Mouse (Mus musculus): ENCODE measurements around the gene Taok2.

Gene Taok2

DNA sequence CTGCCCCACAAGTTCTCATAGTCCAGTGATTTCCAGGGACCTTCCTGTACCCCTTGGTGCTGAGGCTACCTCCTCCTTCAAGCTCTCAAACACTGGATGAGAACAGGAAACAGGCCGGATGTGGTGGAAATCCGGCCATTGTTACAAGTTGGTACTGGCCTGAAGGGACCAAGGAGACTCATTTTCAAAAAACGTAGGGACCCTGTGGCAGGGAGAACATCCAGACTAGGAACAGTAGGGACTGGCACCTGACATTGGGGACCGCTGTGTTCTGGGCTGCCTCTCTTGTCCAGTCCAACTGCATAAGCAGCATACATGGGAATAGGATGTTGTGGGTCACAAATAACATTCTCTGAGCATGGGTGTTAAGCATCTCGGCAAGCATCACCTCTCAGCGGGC, 3.5 kb downstream of the Taok2 start:
- ATAC-seq (ENCODE audit: insufficient number of reproducible peaks, low FRiP score, low TSS enrichment) = no peak

GRCm38 (mm10) chr7:126877239-126877638, 7.3 kb downstream of the Taok2 start:
- ATAC-seq (ENCODE audit: insufficient number of reproducible peaks, low FRiP score, low TSS enrichment) = no peak

DNA sequence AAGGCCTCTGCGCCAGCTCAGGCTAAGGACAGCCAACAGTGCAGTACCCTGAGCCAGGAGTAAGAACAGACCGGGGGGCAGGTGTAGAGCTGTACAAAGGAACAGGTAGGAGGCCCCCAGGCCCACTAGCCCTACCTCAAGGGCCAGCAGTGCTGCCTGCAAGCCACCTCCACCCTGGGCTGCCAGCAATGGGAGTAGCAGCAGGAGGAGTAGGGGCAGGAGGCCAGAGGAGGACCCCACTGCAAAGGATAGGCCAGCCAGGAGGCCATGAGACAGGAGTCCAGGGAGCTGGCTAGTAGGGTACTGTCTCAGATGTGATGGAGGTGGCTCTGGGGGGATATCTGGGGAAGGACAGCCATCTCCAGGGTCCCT, 14.0 kb downstream of the Taok2 start:
- no peak for ATAC-seq (ENCODE audit: insufficient number of reproducible peaks, low FRiP score, low TSS enrichment)

DNA sequence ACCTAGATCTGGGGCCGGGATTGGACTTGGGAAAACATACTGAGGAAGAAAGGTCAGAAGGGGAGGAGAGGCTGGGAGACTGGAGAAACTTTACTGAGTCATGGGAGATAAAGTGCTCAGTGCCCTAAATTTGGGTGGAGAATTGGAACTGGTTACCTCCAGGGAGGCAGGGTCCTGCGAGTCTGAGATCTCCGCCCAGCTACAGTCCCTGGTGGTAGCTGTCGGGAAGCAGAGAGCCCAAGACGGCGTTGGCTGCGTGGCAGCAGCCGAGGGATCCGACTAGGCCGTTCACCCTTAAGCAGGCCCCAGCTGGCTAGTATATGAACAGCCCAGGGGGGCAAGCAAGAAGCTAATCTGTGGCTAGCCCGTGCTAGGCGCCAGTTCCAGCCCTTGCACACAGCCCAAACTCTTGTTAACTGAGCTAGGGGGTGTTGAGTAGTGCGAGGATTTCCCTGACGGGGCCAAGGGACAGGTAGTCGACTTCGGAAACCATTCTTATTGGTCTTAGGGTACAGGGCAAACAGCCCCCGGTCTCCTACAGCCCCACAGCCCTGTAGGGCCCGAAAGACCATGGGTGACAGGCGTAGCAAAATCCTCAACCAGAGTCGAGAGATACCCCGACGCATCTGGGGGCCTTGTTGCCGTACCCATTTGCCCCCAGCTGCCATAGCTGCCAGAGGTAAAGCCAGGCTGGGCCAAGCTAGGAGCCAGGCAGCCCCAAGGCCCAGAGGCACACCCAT, 14.6 kb downstream of the Taok2 start:
- no peak for ATAC-seq (ENCODE audit: insufficient number of reproducible peaks, low FRiP score, low TSS enrichment)

DNA sequence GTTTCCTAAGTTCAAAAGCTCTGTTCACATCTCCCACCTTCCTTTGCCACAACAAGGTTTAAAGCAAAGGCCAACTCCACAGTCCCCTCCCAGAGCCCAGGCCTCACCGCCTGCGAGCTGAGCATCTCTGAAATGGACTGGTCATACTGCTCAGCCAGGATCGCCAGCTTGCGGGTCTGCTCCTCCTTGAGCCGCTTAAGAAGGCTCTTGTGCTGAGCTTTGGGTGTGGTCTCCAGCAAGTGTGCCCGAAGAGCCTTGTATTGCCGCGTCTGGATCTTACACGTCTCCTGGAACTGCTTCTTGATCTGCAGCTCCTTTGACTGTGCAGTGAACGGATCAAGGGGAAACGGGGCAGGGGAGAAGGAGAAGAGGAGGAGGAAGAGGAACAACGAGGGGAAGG, 16.5 kb downstream of the Taok2 start:
- no peak for ATAC-seq (ENCODE audit: insufficient number of reproducible peaks, low FRiP score, low TSS enrichment)

- no peak for ATAC-seq (ENCODE audit: insufficient number of reproducible peaks, low FRiP score, low TSS enrichment)
Observed at GRCm38 (mm10) chr7:126867534-126867933, 17.0 kb downstream of the Taok2 start.

DNA sequence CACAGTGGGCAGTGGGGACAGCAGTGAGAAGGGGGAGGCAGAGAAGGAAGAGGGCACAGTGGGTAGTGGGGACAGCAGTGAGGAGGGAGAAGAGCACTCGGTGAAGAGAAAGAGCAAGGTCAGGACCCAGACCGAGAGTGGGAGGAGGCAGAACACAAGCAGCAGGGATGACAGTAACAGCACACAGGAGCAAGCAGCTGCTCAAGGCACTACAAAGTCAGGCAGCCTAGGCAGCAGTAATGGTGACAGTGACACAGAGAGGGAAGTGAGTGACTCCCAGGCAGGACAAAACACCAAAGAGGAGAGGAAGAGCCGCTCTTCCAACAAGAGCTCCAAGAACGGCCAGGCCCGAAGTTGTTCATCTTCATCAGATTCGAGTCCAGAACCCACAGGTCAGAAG, 20.7 kb downstream of the Taok2 start:
- ATAC-seq (ENCODE audit: insufficient number of reproducible peaks, low FRiP score, low TSS enrichment) = no peak

- peak; percentile 65; the same call in 1 of the 2 replicates for ATAC-seq (ENCODE audit: insufficient number of reproducible peaks, low FRiP score, low TSS enrichment)
Observed at GRCm38 (mm10) chr7:126862147-126862784, 22.2 kb downstream of the Taok2 start, which contains the start of gene Ino80e. Ino80e (minus strand) TSS chr7:126862377.

DNA sequence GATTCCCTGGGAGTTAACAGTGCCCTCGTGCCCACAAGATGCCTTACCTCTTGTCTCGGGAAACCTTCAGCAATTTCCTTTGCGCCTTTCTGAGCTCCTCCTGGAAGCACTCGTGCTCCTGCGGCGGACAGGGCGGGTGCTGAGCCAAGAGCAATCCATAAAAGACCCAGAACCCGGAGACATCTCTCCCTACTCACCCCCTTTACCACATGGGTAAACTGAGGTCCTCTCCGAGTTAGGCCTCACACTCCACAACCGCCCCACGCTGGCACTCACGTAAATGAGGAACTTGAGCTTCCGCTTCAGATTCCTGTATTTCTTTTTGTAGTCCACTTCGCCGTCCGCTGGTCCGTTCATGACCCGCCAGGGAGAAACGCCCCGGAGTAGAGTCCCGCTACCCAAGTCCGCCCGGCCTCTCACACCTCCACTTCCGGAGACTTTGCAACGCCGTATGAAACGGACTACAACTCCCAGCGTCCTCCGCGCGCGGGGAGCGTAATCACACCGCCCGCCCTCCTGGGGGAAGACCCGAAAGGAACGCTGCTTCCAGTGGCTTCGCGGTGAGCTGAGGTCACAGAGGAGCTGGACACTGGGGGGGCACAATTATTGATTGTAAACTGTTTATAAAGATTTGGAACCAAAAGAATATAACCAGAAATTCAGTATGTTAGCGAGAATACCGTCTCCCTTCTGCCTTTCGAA, 22.9 kb downstream of the Taok2 start, which contains the start of gene Hirip3:
TSS of gene Hirip3 (plus strand) at position 544 of the 702 bp plus-strand sequence.
- ATAC-seq (ENCODE audit: insufficient number of reproducible peaks, low FRiP score, low TSS enrichment) = peak; percentile 79; the same call in 1 of the 2 replicates

DNA sequence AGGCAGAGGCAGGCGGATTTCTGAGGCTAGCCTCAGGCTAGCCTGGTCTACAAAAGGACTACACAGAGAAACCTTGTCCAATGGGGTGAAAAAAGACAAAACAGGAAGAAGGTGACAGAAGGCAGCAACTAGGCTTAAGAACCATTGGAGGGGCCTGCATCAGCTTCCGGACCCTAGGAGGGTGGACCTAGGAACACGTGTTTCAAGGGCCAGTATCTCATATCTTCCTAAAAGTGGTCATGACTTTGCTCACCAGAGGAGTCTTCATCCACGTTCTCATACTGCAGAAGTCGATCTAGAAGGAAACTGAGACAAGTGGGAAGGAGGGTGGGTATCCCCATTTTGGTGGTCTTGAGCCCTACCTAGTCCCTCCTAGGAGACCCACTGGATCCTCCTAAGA, 23.5 kb downstream of the Taok2 start:
- no peak for ATAC-seq (ENCODE audit: insufficient number of reproducible peaks, low FRiP score, low TSS enrichment)

DNA sequence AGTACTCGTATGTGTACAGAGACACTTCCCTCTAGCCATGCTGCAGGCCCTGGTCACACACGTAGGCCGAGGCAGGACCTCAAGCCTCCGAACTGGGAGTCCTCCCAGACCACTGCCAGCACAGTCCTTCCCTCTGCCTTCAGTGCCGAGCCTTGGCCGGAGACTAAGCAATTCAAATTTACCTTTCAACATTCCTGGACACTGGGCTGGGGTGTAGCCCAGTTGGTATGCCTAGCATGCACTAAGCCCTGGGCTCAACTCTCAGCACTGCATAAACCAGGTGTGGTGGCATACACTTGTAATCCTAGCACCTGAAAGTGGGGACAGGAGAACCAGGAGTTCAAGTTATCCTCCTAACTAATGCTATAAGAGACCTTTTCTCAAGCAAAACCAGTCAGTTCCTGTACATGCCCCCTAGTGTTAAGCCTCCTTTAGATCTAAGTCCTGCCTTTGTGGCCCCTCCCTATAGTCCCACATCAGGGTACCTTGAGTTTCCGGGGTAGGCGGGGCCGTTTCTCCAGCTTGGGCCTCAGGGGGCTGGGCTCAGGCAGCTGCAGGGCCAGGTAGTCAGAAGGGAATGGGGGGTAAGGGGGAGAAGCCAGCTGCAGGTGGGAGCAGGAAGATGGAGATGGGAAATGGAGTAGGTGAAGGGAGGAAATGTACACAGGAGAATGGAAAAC, 27.6 kb downstream of the Taok2 start:
- ATAC-seq (ENCODE audit: insufficient number of reproducible peaks, low FRiP score, low TSS enrichment) = no peak

DNA sequence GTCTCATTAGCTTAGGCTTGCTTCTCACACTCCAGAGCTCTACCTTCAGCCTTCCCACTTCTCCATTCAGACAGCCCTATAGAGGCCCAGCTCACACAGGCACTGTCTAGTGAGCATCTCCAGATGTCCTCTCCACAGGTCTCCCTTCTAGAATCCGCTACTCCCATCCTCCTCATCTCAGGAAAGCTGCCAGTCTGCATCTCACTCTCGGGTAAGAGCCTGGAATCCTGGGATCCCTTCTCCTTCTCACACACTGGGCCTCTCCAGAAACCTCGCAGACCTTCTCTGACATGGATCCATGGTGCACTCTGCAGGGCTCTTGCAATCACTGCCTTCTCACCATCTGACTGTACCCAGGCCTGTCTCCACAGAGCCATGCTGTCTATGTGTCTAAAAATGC, 28.9 kb downstream of the Taok2 start:
- no peak for ATAC-seq (ENCODE audit: insufficient number of reproducible peaks, low FRiP score, low TSS enrichment)

DNA sequence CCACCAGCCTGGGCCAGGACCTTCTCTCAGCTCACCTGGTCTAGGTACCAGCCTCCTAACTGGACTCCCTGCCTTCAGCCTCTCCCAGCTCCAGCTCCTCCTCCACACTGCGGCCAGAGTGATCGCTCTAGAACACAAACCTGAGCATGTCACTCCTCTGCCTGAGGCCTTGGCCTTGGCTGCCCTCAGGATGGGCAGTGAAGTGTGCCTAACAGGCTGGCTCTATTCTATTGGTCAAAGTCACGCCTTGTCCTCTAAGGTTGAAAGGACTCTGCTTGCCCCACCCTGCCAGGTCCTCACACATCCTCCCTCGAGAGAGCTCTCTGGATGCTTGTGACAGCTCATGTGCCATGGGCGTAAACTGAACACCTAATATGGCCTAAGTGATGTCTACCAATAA, 31.0 kb downstream of the Taok2 start:
- ATAC-seq (ENCODE audit: insufficient number of reproducible peaks, low FRiP score, low TSS enrichment) = no peak

- no peak for ATAC-seq (ENCODE audit: insufficient number of reproducible peaks, low FRiP score, low TSS enrichment)
Observed at GRCm38 (mm10) chr7:126851192-126851591, 33.3 kb downstream of the Taok2 start.

- ATAC-seq (ENCODE audit: insufficient number of reproducible peaks, low FRiP score, low TSS enrichment) = no peak
Observed at GRCm38 (mm10) chr7:126850161-126850560, 34.3 kb downstream of the Taok2 start.

- no peak for ATAC-seq (ENCODE audit: insufficient number of reproducible peaks, low FRiP score, low TSS enrichment)
Observed at GRCm38 (mm10) chr7:126848794-126849193, 35.7 kb downstream of the Taok2 start.

- no peak for ATAC-seq (ENCODE audit: insufficient number of reproducible peaks, low FRiP score, low TSS enrichment)
Observed at GRCm38 (mm10) chr7:126847421-126848398, 36.8 kb downstream of the Taok2 start.

DNA sequence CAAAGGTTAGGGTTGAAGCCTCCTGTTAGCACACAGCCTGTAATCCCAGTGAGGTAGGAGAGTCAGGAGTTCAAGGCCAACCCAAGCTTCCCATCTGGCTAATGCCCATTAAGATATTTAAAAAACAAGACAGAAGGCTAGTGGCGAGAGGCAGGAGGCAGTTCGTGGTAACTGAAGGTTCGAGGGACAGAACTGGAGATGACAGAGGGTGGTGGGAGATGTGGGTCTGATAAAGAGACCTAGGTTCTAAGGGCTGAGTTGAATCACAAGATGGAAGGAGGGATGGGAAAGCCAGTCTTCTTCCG, 37.4 kb downstream of the Taok2 start, which contains the start of gene Doc2a:
TSS of gene Doc2a (plus strand) at position 301 of the 305 bp plus-strand sequence.
- no peak for ATAC-seq (ENCODE audit: insufficient number of reproducible peaks, low FRiP score, low TSS enrichment)

GRCm38 (mm10) chr7:126845516-126845915, 39.0 kb downstream of the Taok2 start:
- no peak for ATAC-seq (ENCODE audit: insufficient number of reproducible peaks, low FRiP score, low TSS enrichment)

- ATAC-seq (ENCODE audit: insufficient number of reproducible peaks, low FRiP score, low TSS enrichment) = no peak
Observed at GRCm38 (mm10) chr7:126843276-126843675, 41.2 kb downstream of the Taok2 start.
